Mouse (Mus musculus): ENCODE measurements around the gene Prkg1.

The Prkg1 gene

DNA sequence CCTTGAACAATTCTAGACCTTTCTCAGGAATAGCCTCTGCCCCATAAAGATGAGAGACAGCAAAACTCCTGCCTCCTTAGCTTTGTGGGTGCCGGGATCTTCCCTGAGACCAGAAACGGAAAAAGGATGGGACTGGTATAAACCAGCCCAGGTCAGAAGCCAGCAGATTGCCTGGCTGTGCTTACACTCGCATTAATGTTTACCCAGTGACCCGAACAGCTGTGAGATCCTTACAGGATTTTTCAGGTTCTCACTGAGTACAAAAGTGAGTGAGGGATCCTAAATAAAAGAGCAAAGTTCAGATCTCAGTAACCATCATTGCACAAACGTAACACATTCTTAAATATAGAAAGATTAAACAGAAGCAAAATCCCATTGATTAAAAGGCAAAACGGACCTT is 1248.1 kb downstream of the Prkg1 start:
- DNase-seq (ENCODE audit: inconsistent age in 2 of 2, low spot score in 1 of 2), result no peak

All from adrenal gland, adult (tissue).